Mouse (Mus musculus): Measurements from ENCODE around the gene Ino80e.

- TF ChIP-seq CTCF (IDR thresholded peaks at IDR 0.05; ENCODE audit: insufficient read depth, low read depth, low read length) (no peak), POLR2A (IDR thresholded peaks at IDR 0.05; ENCODE audit: insufficient read depth, low read depth, low read length) (no peak)
Measured at GRCm38 (mm10) chr7:126883731-126884181, 21.6 kb upstream of the Ino80e start.

Data from olfactory bulb, adult 2 months (tissue).